Comparison of ENCODE assay signal across 19 mouse cellular contexts in genomic region chr11:106462309-106462708, GRCm38 (mm10). TPM values are rescaled to one million over a fixed set of nuclear protein-coding genes. Genes with fewer than 3 reads are reported as not detected.
DNase-seq lines count a peak whose midpoint lies in the region; ATAC-seq and TF ChIP-seq lines count a peak whose summit lies in the region.
"Had no signal": no experiment of that assay in that cellular context is flagged by ENCODE, and none has a peak within 500 bp of the region (broad histone marks: within the 10 kb centered on the region; RNA-seq: fewer than 3 reads in every experiment).

No protein-coding gene starts in this region.

- TF ChIP-seq CTCF in G1E (IDR thresholded peaks at IDR 0.05; ENCODE audit: low read depth, low read length) = no peak

- 0 out of 2 replicates have a peak overlapping the region, but pooled peaks have one; percentile 44 for H3K9ac ChIP-seq in heart, embryonic 12.5 days
- H3K9ac ChIP-seq: embryonic facial prominence, embryonic 12.5 days; forebrain, postnatal 0 days; limb, embryonic 15.5 days; neural tube, embryonic 15.5 days had no signal

- 55% methylated on average over 3 of the region's 3 CpGs for WGBS in heart, embryonic 12.5 days
- 21% methylated on average over 3 of the region's 3 CpGs for WGBS in large intestine, adult 2 months

- H3K27me3 ChIP-seq in heart, embryonic 12.5 days (replicated peaks) = no peaks in the 10 kb centered on the region
- no peaks in the 10 kb centered on the region for H3K27me3 ChIP-seq in G1E (ENCODE audit: insufficient read depth, low read length)
- H3K27me3 ChIP-seq: embryonic facial prominence, embryonic 12.5 days; limb, embryonic 15.5 days; neural tube, embryonic 15.5 days had no signal

- no peaks in the 10 kb centered on the region for H3K36me3 ChIP-seq in heart, embryonic 12.5 days
- H3K36me3 ChIP-seq in G1E (replicated peaks) = peaks cover 15% of the 10 kb centered on the region
- H3K36me3 ChIP-seq: embryonic facial prominence, embryonic 12.5 days; hindbrain, embryonic 10.5 days; limb, embryonic 15.5 days; neural tube, embryonic 15.5 days had no signal

- peaks cover 23% of the 10 kb centered on the region for H3K4me1 ChIP-seq in heart, embryonic 12.5 days (replicated peaks)
- peaks cover 74% of the 10 kb centered on the region for H3K4me1 ChIP-seq in G1E (ENCODE audit: insufficient read depth, low read depth, low read length)
- H3K4me1 ChIP-seq: embryonic facial prominence, embryonic 12.5 days; hindbrain, embryonic 10.5 days had no signal

- no peak for DNase-seq in heart, adult 11 months
- DNase-seq in left cerebral cortex, postnatal 25 days (ENCODE audit: low spot score in 2 of 2) = peak; percentile 11 to 70
- DNase-seq in left cerebral cortex, postnatal 10 days (ENCODE audit: extremely low spot score in 1 of 2, low spot score in 2 of 2) = no peak
- DNase-seq in G1E (ENCODE audit: low spot score) = no peak
- peak; percentile 64 for DNase-seq in large intestine, adult 2 months (ENCODE audit: low read depth, low spot score)
- no peak for DNase-seq in gastrocnemius, postnatal 25 days
- DNase-seq: cerebellum, postnatal 36 days; forebrain, postnatal 0 days; gastrocnemius, postnatal 14 days; kidney, adult 11 months; kidney, postnatal 36 days; lung, postnatal 14 days; thymus, postnatal 4 days had no signal

- no peak overlapping the region for H3K4me2 ChIP-seq in heart, embryonic 12.5 days
- H3K4me2 ChIP-seq: embryonic facial prominence, embryonic 12.5 days; limb, embryonic 15.5 days; neural tube, embryonic 15.5 days had no signal

- no peaks in the 10 kb centered on the region for H3K9me3 ChIP-seq in heart, embryonic 12.5 days (replicated peaks)
- no peaks in the 10 kb centered on the region for H3K9me3 ChIP-seq in G1E (replicated peaks)
- H3K9me3 ChIP-seq: embryonic facial prominence, embryonic 12.5 days; hindbrain, embryonic 10.5 days; limb, embryonic 15.5 days; neural tube, embryonic 15.5 days had no signal

- no peak for ATAC-seq in heart, embryonic 12.5 days (ENCODE audit: insufficient number of reproducible peaks, low FRiP score)
- ATAC-seq in G1E (ENCODE audit: extremely low read depth, insufficient number of reproducible peaks, low FRiP score, poor library complexity, severe bottlenecking) = no peak
- ATAC-seq in inflammation-experienced regulatory T-cells, adult 6 months = no peak
- ATAC-seq: forebrain, postnatal 0 days had no signal

- intact Hi-C loops in left cerebral cortex, postnatal 25 days (cut with DNase I) = no loop called here
- intact Hi-C loops in left cerebral cortex, postnatal 10 days (cut with DNase I) = no loop called here

- no peak overlapping the region for H3K4me3 ChIP-seq in heart, embryonic 12.5 days
- H3K4me3 ChIP-seq in G1E (ENCODE audit: low read depth, low read length) = peak overlapping the region; percentile 59; the same call in 1 of the 2 replicates
- H3K4me3 ChIP-seq: embryonic facial prominence, embryonic 12.5 days; hindbrain, embryonic 10.5 days; limb, embryonic 15.5 days; neural tube, embryonic 15.5 days had no signal

- H3K27ac ChIP-seq in heart, embryonic 12.5 days (ENCODE audit: poor library complexity, severe bottlenecking) = no peak overlapping the region
- H3K27ac ChIP-seq: embryonic facial prominence, embryonic 12.5 days; hindbrain, embryonic 10.5 days; limb, embryonic 15.5 days; neural tube, embryonic 15.5 days had no signal

RNA-seq across cellular contexts. Expression of gene Ern1, which starts 25.3 kb away (rescaled TPM):
- 5.7 and 6.9 TPM in 2 replicates for polyA plus RNA-seq in heart, embryonic 12.5 days (2016; fragmentation: Nextera tagmentation; extraction: Ambion mirVana)
- 1 to 10 TPM; 8.4 to 9.8 TPM for total RNA-seq in left cerebral cortex, postnatal 25 days (2021)
- 1 to 10 TPM; 7.6 to 9.5 TPM for total RNA-seq in left cerebral cortex, postnatal 10 days (2021)
- total RNA-seq in G1E (2014; fragmentation: Nextera tagmentation) (44.5 and 47.7 TPM in 2 replicates), G1E (2017) (11.5 and 14.9 TPM in 2 replicates)
- polyA plus RNA-seq in G1E (2012) = 10.9 and 11.0 TPM in 2 replicates
- 11.8 and 26.1 TPM in 2 replicates for polyA plus RNA-seq in large intestine, adult 2 months (2012; rRNA removed)
- 1 to 10 TPM; 1.4 to 1.8 (median 1.6) TPM for polyA plus RNA-seq in inflammation-experienced regulatory T-cells, adult 6 months (2017; shearing (Covaris generic))
- 1 to 10 TPM; 7.0 to 7.2 TPM for total RNA-seq in gastrocnemius, postnatal 25 days (2021)

Comparison
In these comparisons a context has a peak if more than half of its experiments do, and no peak if none do; other contexts are left out.
1. DNase-seq: peak in left cerebral cortex, postnatal 25 days (2 of 2) and large intestine, adult 2 months (single experiment); none in heart, adult 11 months (single experiment), left cerebral cortex, postnatal 10 days (0 of 2), G1E (single experiment) and gastrocnemius, postnatal 25 days (single experiment).